Comparison of ENCODE assay signal across 9 mouse cellular contexts in genomic region chr3:67463001-67463400, GRCm38 (mm10). TPM values are rescaled to one million over a fixed set of nuclear protein-coding genes. Genes with fewer than 3 reads are reported as not detected.
DNase-seq lines count a peak whose midpoint lies in the region; ATAC-seq and TF ChIP-seq lines count a peak whose summit lies in the region.
"Had no signal": no experiment of that assay in that cellular context is flagged by ENCODE, and none has a peak within 500 bp of the region (broad histone marks: within the 10 kb centered on the region; RNA-seq: fewer than 3 reads in every experiment).

No protein-coding gene starts in this region.

- ATAC-seq in neural tube, embryonic 14.5 days (ENCODE audit: low read depth): no peak

- 3% methylated on average over 12 of the region's 12 CpGs for WGBS in thymus, adult 2 months
- WGBS in neural tube, embryonic 14.5 days: 2% methylated on average over 12 of the region's 12 CpGs

- peaks cover 14% of the 10 kb centered on the region for H3K36me3 ChIP-seq in thymus, adult 2 months (ENCODE audit: control insufficient read depth, insufficient read depth, low read length)
- H3K36me3 ChIP-seq in neural tube, embryonic 14.5 days (ENCODE audit: control insufficient read depth, insufficient read depth, low read length): peaks cover 10% of the 10 kb centered on the region; the same call in 1 of the 2 replicates

- H3K27me3 ChIP-seq in thymus, adult 2 months (ENCODE audit: control insufficient read depth, insufficient read depth, low read length): no peaks in the 10 kb centered on the region
- H3K27me3 ChIP-seq in neural tube, embryonic 14.5 days (ENCODE audit: control insufficient read depth, insufficient read depth, low read length): no peaks in the 10 kb centered on the region

- peak; percentile 17 to 23 for DNase-seq in cerebellum, postnatal 10 days
- DNase-seq in cerebellum, adult 18-20 months: no peak
- peak; percentile 25 for DNase-seq in thymus, adult 2 months
- no peak for DNase-seq in thymus, adult 18-20 months
- DNase-seq in kidney, postnatal 4 days: peak; percentile 11 to 14
- no peak for DNase-seq in B cell, adult 2 months
- no peak for DNase-seq in layer of hippocampus, adult 8-10 months (ENCODE audit: low spot score in 2 of 2)

- TF ChIP-seq CTCF in thymus, adult 2 months (IDR thresholded peaks at IDR 0.05; ENCODE audit: borderline replicate concordance, control insufficient read depth, extremely low read depth, insufficient read depth, low read length, poor library complexity): no peak

- TF ChIP-seq POLR2A in thymus, adult 2 months (IDR thresholded peaks at IDR 0.05; ENCODE audit: control insufficient read depth, extremely low read depth, insufficient read depth, low read length, poor library complexity): no peak

- peaks cover 8% of the 10 kb centered on the region for H3K4me1 ChIP-seq in thymus, adult 2 months (replicated peaks; ENCODE audit: control insufficient read depth, insufficient read depth, low read length)
- peaks cover 6% of the 10 kb centered on the region for H3K4me1 ChIP-seq in neural tube, embryonic 14.5 days (ENCODE audit: control insufficient read depth, insufficient read depth, low read length)

- H3K9me3 ChIP-seq in neural tube, embryonic 14.5 days (ENCODE audit: control insufficient read depth, low read length): no peaks in the 10 kb centered on the region

- peak overlapping the region; percentile 68 for H3K9ac ChIP-seq in neural tube, embryonic 14.5 days (replicated peaks; ENCODE audit: low read depth, low read length)

- H3K4me2 ChIP-seq in neural tube, embryonic 14.5 days (ENCODE audit: low read depth, low read length): peak overlapping the region; percentile 84

- H3K27ac ChIP-seq in thymus, adult 2 months (ENCODE audit: control insufficient read depth, insufficient read depth, low read length): no peak overlapping the region
- peak overlapping the region; percentile 81 for H3K27ac ChIP-seq in neural tube, embryonic 14.5 days (ENCODE audit: low read depth, low read length)

- peak overlapping the region; percentile 93 for H3K4me3 ChIP-seq in thymus, adult 2 months (ENCODE audit: control insufficient read depth, insufficient read depth, low read length)
- H3K4me3 ChIP-seq in neural tube, embryonic 14.5 days (ENCODE audit: low read depth, low read length): peak overlapping the region; percentile 58

RNA-seq across cellular contexts. Expression of gene Lxn, which starts 0.7 kb away (rescaled TPM):
- 45.3 and 51.5 TPM in 2 replicates for polyA plus RNA-seq in thymus, adult 2 months (2012; rRNA removed)
- 271 and 279 TPM in 2 replicates for polyA plus RNA-seq in neural tube, embryonic 14.5 days (2014; fragmentation: Nextera tagmentation; extraction: Ambion mirVana)
- 10 to 100 TPM; 49.1 to 58.4 (median 53.4) TPM for total RNA-seq in layer of hippocampus, adult 8-10 months (2022)

RNA-seq across cellular contexts. Expression of gene Gfm1, which starts 33.1 kb away (rescaled TPM):
- polyA plus RNA-seq in thymus, adult 2 months (2012; rRNA removed): 14.9 and 17.8 TPM in 2 replicates
- polyA plus RNA-seq in neural tube, embryonic 14.5 days (2014; fragmentation: Nextera tagmentation; extraction: Ambion mirVana): 31.3 and 38.1 TPM in 2 replicates
- total RNA-seq in layer of hippocampus, adult 8-10 months (2022): 10 to 100 TPM; 48.5 to 53.2 (median 50.1) TPM

RNA-seq across cellular contexts. Expression of gene Rarres1, which starts 52.3 kb away (rescaled TPM):
- 2.8 and 3.0 TPM in 2 replicates for polyA plus RNA-seq in thymus, adult 2 months (2012; rRNA removed)
- polyA plus RNA-seq in neural tube, embryonic 14.5 days (2014; fragmentation: Nextera tagmentation; extraction: Ambion mirVana): 2.3 and 2.7 TPM in 2 replicates
- total RNA-seq in layer of hippocampus, adult 8-10 months (2022): 1 to 10 TPM; 1.4 to 1.7 (median 1.6) TPM
- total RNA-seq: neutrophil, adult 5-6 weeks had no signal

Comparison
In these comparisons a context has a peak if more than half of its experiments do, and no peak if none do; other contexts are left out.
1. DNase-seq: peak in cerebellum, postnatal 10 days (2 of 2), thymus, adult 2 months (single experiment) and kidney, postnatal 4 days (2 of 2); none in cerebellum, adult 18-20 months (0 of 2), thymus, adult 18-20 months (0 of 2), B cell, adult 2 months (0 of 2) and layer of hippocampus, adult 8-10 months (0 of 2).